Mouse (Mus musculus): ENCODE measurements around the gene Zfp750. TPM values are rescaled to one million over a fixed set of nuclear protein-coding genes. Genes with fewer than 3 reads are reported as not detected.
A peak's percentile ranks its signal among the peaks of the same experiment; 100 is the strongest.

Gene Zfp750
- polyA plus RNA-seq, 1 experiment from 2014 or later, result 0.40 TPM

DNA sequence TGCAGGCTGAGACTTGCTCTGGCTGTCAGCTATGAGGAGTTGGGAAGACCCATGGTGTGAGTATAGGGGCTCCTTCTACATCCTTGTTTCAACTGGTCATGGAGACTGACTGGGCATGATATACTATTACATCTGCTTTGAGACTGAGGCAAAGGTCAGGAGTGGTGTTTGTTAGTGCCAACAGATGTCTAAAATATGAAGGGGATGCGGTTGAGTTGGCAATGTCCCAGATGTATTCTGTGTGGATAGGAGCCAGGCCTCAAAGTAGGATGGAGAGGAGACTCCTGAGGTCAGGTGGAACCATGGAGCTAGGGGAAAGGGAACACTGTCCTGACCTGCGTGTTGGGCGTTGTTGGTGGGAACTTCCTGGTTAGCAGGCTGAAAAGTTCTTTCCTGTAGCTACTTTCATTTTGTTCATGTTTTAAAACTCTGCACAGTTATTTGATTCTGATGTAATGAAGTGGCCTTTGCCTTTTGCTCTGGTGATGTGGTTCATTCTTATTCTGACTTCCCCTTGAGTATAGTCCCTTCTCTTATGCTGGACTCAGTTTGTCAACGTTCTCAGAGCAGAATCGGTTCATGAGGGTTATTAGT is 32.2 kb upstream of the Zfp750 start:
- 85% methylated on average over 5 of the region's 5 CpGs for WGBS
- H3K4me3 ChIP-seq (replicated peaks), result no peak overlapping the region
- peaks cover 42% of the 10 kb centered on the region for H3K4me1 ChIP-seq
- H3K9ac ChIP-seq (replicated peaks), result no peak overlapping the region
- no peak overlapping the region for H3K27ac ChIP-seq (replicated peaks)
- H3K36me3 ChIP-seq, result no peaks in the 10 kb centered on the region
- no peak for ATAC-seq (ENCODE audit: low FRiP score)
- H3K27me3 ChIP-seq (replicated peaks), result no peaks in the 10 kb centered on the region
- no peak overlapping the region for H3K4me2 ChIP-seq
- no peaks in the 10 kb centered on the region for H3K9me3 ChIP-seq (replicated peaks)

DNA sequence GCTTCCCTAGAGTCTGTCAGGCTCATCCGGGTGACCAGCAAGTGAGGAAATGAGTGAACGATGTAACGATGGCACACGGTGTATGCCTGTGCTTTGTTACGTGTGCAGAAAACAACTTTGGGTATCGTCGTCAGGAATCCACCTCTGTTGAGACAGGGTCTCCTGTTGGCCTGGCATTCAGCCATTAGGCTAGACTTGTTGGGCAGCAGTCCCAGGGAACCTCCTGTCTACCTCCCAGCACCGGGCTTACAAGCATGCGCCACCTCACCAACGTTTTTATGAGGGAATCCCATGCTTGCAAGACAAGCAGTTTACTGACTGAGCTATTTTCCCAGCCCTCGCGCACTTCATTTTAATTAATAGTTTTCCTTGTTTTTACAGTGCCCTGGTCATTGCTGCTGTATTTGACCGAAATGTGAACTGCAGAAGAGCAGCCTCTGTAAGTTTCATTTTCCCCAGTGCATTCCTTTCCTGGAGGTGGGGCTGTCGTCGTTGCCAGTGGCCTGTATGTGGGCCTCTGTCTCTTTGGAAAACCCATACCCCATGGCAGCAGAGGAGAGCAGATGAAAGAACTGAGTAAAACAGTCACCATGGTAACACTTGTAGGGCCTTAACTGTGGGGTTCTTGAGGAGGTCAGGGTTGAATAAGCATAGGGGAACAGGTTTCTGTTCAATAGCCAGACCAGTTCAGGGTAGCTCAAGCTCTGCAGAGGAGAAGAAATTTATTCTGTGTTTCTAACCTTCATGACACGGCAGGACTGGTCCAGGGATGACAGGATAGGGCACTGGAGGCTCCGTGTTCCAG is 30.9 kb upstream of the Zfp750 start:
- Histone ChIP-seq H3K27ac (replicated peaks) (peak overlapping the region; percentile 42), H3K4me2 (peak overlapping the region; percentile 19; the same call in 1 of the 2 replicates), H3K27me3 (replicated peaks) (no peaks in the 10 kb centered on the region), H3K9ac (replicated peaks) (no peak overlapping the region), H3K9me3 (replicated peaks) (no peaks in the 10 kb centered on the region), H3K4me1 (peaks cover 42% of the 10 kb centered on the region), H3K36me3 (no peaks in the 10 kb centered on the region), H3K4me3 (replicated peaks) (no peak overlapping the region)
- peak; percentile 28 for ATAC-seq (ENCODE audit: low FRiP score)
- 28% methylated on average over 17 of the region's 17 CpGs for WGBS

DNA sequence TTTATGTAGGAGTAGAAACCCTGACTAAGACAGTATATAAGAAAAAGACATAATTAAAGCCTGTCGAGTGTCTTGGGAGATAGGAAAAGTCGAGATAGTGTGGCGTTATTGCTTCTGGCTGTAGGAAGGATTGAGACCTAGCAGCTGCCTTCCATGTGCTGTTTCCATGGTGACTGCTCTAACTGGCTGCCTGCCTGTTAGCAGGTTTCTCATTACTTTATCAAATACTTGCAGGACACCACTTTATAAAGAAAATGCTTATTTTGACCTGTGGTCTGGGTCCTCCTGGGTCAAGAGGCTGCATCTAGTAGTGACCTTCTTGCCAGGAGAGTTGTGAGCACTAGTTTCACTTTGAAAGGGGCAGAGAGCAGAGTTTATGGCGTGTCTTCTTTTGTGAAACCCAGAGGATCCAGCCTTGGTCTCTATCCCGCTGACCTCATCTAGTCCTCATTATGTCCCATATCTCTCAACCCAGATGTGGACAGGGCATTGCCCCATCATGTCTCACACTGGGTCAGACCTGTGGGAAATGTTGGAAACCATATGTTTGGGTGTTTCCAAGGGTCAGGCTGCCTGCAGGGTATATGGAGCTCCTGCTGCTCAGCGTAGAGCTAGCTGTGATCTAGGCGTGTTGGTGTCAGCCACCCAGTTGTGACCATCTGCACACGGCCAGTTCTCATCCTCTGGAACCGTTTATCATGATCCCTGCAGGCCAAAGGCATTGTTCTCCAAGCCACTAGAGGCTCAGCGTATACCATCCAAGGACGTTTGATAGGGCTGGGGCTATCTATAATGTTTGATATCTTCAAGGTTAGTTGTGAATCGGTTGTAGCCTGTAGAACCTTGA is 30.1 kb upstream of the Zfp750 start:
- Histone ChIP-seq H3K27ac (replicated peaks) (peak overlapping the region; percentile 18; the same call in 1 of the 2 replicates), H3K4me3 (replicated peaks) (no peak overlapping the region), H3K4me1 (peaks cover 42% of the 10 kb centered on the region), H3K27me3 (replicated peaks) (no peaks in the 10 kb centered on the region), H3K4me2 (no peak overlapping the region), H3K9ac (replicated peaks) (no peak overlapping the region), H3K36me3 (no peaks in the 10 kb centered on the region), H3K9me3 (replicated peaks) (no peaks in the 10 kb centered on the region)
- 43% methylated on average over 12 of the region's 12 CpGs for WGBS
- peak; percentile 48; the same call in 1 of the 2 replicates for ATAC-seq (ENCODE audit: low FRiP score)

- no peaks in the 10 kb centered on the region for H3K27me3 ChIP-seq (replicated peaks)
- no peak overlapping the region for H3K4me2 ChIP-seq
- H3K9me3 ChIP-seq (replicated peaks), result no peaks in the 10 kb centered on the region
- no peak overlapping the region for H3K4me3 ChIP-seq (replicated peaks)
- peaks cover 37% of the 10 kb centered on the region for H3K4me1 ChIP-seq
- no peak overlapping the region for H3K9ac ChIP-seq (replicated peaks)
- 0 out of 2 replicates have a peak, but pooled peaks cover 2% of the 10 kb centered on the region for H3K36me3 ChIP-seq
- WGBS, result 97% methylated on average over 4 of the region's 4 CpGs
- no peak overlapping the region for H3K27ac ChIP-seq (replicated peaks)
- no peak for ATAC-seq (ENCODE audit: low FRiP score)
These were observed 28.8 kb upstream of the Zfp750 start for GRCm38 (mm10) chr11:121547925-121548324.

GRCm38 (mm10) chr11:121547234-121547633 is 28.1 kb upstream of the Zfp750 start:
- no peak for ATAC-seq (ENCODE audit: low FRiP score)
- 89% methylated on average over 5 of the region's 5 CpGs for WGBS
- Histone ChIP-seq H3K36me3 (0 out of 2 replicates have a peak, but pooled peaks cover 4% of the 10 kb centered on the region), H3K9me3 (replicated peaks) (no peaks in the 10 kb centered on the region), H3K4me1 (peaks cover 33% of the 10 kb centered on the region), H3K27ac (replicated peaks) (no peak overlapping the region), H3K4me3 (replicated peaks) (no peak overlapping the region), H3K27me3 (replicated peaks) (no peaks in the 10 kb centered on the region), H3K9ac (replicated peaks) (no peak overlapping the region), H3K4me2 (no peak overlapping the region)

- ATAC-seq (ENCODE audit: low FRiP score), result no peak
- Histone ChIP-seq H3K4me2 (no peak overlapping the region), H3K4me3 (replicated peaks) (no peak overlapping the region), H3K36me3 (peaks cover 17% of the 10 kb centered on the region), H3K9me3 (replicated peaks) (no peaks in the 10 kb centered on the region), H3K27me3 (replicated peaks) (no peaks in the 10 kb centered on the region), H3K4me1 (peaks cover 20% of the 10 kb centered on the region), H3K27ac (replicated peaks) (no peak overlapping the region), H3K9ac (replicated peaks) (no peak overlapping the region)
- WGBS, result 82% methylated on average over 3 of the region's 3 CpGs
These were observed 26.4 kb upstream of the Zfp750 start for GRCm38 (mm10) chr11:121545398-121546034.

DNA sequence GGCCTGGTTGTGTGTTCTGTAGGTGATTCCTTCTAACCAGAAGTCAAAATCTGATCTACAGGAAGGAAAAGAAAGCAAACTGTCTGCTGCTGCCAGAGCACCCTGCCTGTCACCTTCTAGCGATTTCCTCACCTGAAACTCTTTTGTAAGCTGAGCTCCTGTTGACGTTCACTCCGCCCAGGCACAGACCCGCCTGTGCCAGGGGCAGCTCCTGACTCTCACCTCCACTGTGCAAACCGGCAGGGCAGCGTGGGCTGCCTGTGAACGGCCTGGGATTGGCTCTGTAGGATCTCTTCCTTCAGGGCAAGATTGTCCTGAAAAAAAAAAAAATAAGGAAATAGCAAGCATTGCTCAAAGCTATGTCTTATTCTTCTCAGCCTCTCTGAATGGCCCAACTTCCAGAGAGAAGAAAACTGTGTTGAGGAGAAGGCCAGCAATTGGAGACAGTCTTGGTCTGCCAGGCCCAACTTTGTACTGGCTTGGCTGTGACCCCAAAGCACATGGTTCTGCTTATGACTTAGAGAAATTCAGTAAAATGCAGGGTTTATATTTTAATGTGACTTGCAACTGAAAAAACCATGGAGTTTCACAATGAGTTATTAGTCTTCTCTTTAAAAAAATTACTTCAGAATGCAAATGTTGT is 25.7 kb upstream of the Zfp750 start:
- Histone ChIP-seq H3K4me1 (peaks cover 14% of the 10 kb centered on the region), H3K36me3 (peaks cover 17% of the 10 kb centered on the region), H3K4me3 (replicated peaks) (no peak overlapping the region), H3K9ac (replicated peaks) (no peak overlapping the region), H3K27ac (replicated peaks) (no peak overlapping the region), H3K4me2 (no peak overlapping the region), H3K9me3 (replicated peaks) (no peaks in the 10 kb centered on the region), H3K27me3 (replicated peaks) (no peaks in the 10 kb centered on the region)
- WGBS, result 83% methylated on average over 7 of the region's 7 CpGs
- ATAC-seq (ENCODE audit: low FRiP score), result no peak

DNA sequence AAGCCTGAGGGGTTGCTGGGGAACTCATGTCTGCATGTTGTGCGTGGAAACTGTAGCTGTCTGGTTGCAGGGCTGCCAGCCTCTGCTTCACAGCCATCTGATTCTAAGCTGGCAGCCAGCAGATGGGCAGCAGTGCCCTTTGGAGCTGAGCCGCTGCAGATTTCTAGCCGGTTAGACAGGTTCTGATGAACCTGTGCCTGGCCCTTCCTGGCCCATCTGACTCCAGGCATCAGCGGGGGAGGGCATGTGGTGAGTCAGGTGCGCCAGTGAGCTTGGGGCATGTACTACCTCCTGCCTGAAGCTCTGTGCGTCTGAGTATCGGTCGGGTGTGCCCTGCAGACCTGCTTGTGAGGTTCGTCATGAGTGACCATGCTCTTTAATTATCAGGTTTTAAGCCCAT is 24.8 kb upstream of the Zfp750 start:
- Histone ChIP-seq H3K27me3 (replicated peaks) (no peaks in the 10 kb centered on the region), H3K4me2 (no peak overlapping the region), H3K9me3 (replicated peaks) (no peaks in the 10 kb centered on the region), H3K4me3 (replicated peaks) (no peak overlapping the region), H3K9ac (replicated peaks) (no peak overlapping the region), H3K36me3 (peaks cover 17% of the 10 kb centered on the region), H3K4me1 (peaks cover 4% of the 10 kb centered on the region), H3K27ac (replicated peaks) (no peak overlapping the region)
- ATAC-seq (ENCODE audit: low FRiP score), result no peak
- WGBS, result 90% methylated on average over 9 of the region's 9 CpGs

GRCm38 (mm10) chr11:121543287-121543856 is 24.2 kb upstream of the Zfp750 start:
- Histone ChIP-seq H3K27me3 (replicated peaks) (no peaks in the 10 kb centered on the region), H3K27ac (replicated peaks) (no peak overlapping the region), H3K9ac (replicated peaks) (no peak overlapping the region), H3K4me3 (replicated peaks) (no peak overlapping the region), H3K36me3 (peaks cover 17% of the 10 kb centered on the region), H3K9me3 (replicated peaks) (no peaks in the 10 kb centered on the region), H3K4me2 (no peak overlapping the region), H3K4me1 (0 out of 2 replicates have a peak, but pooled peaks cover 2% of the 10 kb centered on the region)
- 94% methylated on average over 5 of the region's 5 CpGs for WGBS
- ATAC-seq (ENCODE audit: low FRiP score), result no peak

DNA sequence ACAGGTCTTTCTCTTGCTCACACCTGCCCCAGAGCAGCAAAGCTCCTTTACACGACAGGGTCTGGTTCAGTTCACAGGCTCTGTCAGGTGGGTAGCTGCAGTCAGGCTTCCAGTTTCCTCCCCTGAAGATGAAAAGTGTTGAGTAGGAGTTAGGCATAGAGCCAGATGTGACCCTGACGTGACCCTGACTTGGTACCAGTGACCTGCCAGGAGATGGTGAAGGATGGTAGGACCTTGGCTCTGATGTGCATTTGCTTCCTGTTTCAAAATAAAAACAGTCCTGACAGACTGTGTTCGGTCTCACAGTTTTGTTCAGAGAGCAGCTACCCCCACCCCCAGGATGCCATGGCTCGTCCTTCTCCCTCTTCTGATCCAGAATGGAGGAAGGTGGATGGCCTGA is 23.3 kb upstream of the Zfp750 start:
- Histone ChIP-seq H3K36me3 (peaks cover 17% of the 10 kb centered on the region), H3K4me3 (replicated peaks) (no peak overlapping the region), H3K27me3 (replicated peaks) (no peaks in the 10 kb centered on the region), H3K4me1 (no peaks in the 10 kb centered on the region), H3K27ac (replicated peaks) (no peak overlapping the region), H3K9me3 (replicated peaks) (no peaks in the 10 kb centered on the region), H3K4me2 (no peak overlapping the region), H3K9ac (replicated peaks) (no peak overlapping the region)
- WGBS, result 88% methylated on average over 4 of the region's 4 CpGs
- ATAC-seq (ENCODE audit: low FRiP score), result no peak

Data from neural tube, embryonic 15.5 days (tissue).